ENCODE assay signal across 17 mouse cellular contexts in genomic region chr9:88969502-88969901, GRCm38 (mm10). TPM values are rescaled to one million over a fixed set of nuclear protein-coding genes. Genes with fewer than 3 reads are reported as not detected.
"Had no signal": no experiment of that assay in that cellular context is flagged by ENCODE, and none has a peak within 500 bp of the region (broad histone marks: within the 10 kb centered on the region; RNA-seq: fewer than 3 reads in every experiment).

No protein-coding gene starts in this region.

RNA-seq across cellular contexts. Expression of gene Bcl2a1a, which starts 12.8 kb away (rescaled TPM):
- total RNA-seq: gastrocnemius, adult 18-20 months; gastrocnemius, adult 8-10 months; gastrocnemius, postnatal 36 days; layer of hippocampus, postnatal 10 days; layer of hippocampus, postnatal 25 days; left cerebral cortex, postnatal 14 days; left cerebral cortex, postnatal 36 days had no signal
- polyA plus RNA-seq: heart, embryonic 11.5 days; heart, embryonic 13.5 days; hindbrain, embryonic 10.5 days; hindbrain, embryonic 12.5 days; hindbrain, embryonic 14.5 days; kidney, embryonic 14.5 days; kidney, embryonic 16.5 days; limb, embryonic 10.5 days; limb, embryonic 12.5 days; liver, embryonic 11.5 days had no signal
